Mouse (Mus musculus): ENCODE measurements around the gene Kif13a.

Kif13a gene

DNA sequence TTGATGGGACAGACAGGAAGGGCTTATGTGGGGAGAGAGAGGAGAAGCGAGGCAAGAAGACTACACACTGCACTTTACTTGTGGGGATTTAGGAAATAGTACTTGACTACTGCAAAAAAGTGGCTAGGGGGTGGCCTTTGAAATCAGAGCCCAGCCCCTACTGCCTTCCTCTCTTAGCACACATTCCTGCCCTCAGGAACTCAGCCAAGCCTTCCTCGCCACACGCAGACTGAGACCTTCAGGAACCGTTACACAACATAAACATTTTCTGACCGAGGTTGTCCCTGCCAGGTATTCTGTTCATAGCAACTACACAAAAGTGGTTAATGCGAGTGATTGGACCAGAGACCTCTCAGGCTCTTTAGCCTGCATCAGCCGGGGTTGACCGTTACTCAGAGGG lies 8.1 kb downstream of the Kif13a start:
- DNase-seq (ENCODE audit: low spot score): no peak

DNA sequence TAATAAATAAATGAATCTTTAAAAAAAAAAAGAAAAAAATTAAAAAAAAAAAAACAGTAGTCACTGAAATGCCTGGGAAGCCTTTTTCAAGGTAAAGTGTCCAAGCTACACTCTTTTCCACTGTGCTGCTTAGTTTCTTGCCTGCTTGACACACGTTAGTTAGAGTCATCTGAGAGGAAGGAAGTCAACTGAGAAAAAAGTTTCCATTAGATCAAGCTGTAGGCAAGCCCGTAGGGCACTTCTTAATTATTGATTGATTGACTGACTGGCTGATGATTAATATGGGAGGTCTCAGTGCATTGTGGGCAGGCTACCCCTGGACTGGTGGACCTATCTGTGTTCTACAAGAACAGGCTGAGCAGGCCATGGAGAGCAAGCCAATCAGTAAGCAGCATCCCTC lies 9.9 kb downstream of the Kif13a start:
- no peak for DNase-seq (ENCODE audit: low spot score)

- DNase-seq (ENCODE audit: low spot score): no peak
These were observed 11.2 kb downstream of the Kif13a start for GRCm38 (mm10) chr13:46918509-46918908.

DNA sequence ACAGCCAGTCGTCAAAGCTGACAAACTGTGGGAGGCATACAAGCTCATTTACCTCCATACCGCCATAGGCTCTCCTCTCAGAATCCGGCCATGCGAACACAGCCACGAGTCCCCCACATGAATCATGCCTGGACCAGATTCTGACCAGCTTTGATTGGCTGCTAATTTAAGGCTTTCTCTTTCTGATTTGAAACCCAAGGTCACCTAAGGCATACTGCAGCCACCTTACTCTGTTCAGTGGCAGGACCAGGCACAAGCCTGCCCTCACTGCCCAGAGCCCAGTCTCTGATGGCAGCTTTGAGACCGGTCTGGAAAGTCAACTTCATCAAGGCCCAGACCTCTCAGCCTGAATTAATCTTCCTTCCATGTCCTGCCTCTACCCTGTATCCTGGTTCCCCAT lies 17.7 kb downstream of the Kif13a start:
- DNase-seq (ENCODE audit: low spot score): no peak

DNA sequence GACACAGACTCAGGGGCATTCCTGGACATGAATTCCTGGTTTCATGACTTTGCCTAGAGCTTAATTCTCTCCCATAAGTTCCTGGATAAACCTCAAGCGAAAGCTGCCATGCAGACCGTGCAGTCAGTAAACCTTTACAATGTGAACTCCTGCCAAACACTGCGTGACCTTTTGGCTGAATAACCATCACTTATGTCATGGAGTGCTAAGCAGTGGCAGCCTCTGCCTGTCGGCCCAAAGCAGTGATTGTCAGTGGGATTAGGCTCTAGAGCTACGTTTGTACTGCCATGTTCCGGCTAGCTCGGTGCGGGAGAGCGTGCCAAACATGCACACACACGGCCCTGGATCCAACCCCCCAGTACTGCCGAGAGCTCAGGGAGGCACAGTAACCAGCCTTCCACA lies 18.6 kb downstream of the Kif13a start:
- DNase-seq (ENCODE audit: low spot score): peak; percentile 14

GRCm38 (mm10) chr13:46909946-46910345 lies 19.7 kb downstream of the Kif13a start:
- DNase-seq (ENCODE audit: low spot score): no peak

DNA sequence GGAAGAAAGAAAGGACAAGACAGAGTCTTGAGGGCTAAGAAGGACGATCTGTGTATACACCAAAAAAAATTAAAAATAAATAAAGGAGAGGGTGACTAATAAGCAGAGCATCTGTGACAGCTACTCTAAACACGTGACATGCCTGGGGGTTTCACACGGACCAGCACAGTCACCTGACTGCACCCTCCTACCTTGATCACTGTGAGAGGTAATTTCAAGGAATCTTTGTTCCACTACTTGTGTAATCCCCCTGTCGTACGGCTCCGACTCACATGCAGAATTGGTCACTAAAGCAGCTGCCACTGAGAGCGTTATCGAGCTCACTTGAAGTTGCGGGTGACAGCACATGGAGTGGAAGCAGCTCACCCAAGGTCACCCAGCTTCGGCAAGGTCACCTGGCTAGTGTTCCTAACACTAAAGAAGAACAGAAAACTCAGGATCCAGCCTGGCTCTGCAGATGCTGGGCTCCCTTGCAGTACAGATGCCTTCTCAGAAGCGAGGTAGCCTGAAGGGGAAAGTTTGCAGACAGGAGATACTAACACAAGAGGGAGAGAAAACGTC lies 20.6 kb downstream of the Kif13a start:
- DNase-seq (ENCODE audit: low spot score): no peak

- DNase-seq (ENCODE audit: low spot score): no peak
These were observed 21.3 kb downstream of the Kif13a start for GRCm38 (mm10) chr13:46908387-46908786.

GRCm38 (mm10) chr13:46907861-46908260 lies 21.8 kb downstream of the Kif13a start:
- DNase-seq (ENCODE audit: low spot score): no peak

DNA sequence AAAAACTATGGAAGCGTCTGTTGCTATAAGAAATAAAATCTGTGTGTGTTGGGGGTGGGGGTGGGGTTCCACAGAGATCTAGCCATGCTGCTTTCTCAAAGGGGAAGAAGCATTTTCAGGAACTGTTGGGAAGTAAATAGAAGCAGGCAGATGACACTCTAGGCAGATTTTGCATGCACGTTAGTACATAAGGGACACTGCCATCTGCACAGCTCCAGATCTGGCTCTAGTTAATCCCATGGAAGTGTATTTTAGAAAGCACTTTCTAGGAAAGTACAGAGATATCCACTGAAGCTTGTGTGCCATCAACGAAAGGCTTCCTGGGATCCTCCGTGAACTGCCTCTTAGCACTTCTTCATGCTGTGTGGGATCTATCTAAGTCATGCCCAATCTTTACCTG lies 22.6 kb downstream of the Kif13a start:
- no peak for DNase-seq (ENCODE audit: low spot score)

GRCm38 (mm10) chr13:46905971-46906370 lies 23.7 kb downstream of the Kif13a start:
- no peak for DNase-seq (ENCODE audit: low spot score)

- DNase-seq (ENCODE audit: low spot score): no peak
These were observed 24.6 kb downstream of the Kif13a start for GRCm38 (mm10) chr13:46904982-46905621.

- no peak for DNase-seq (ENCODE audit: low spot score)
These were observed 27.0 kb downstream of the Kif13a start for GRCm38 (mm10) chr13:46902568-46903255.

DNA sequence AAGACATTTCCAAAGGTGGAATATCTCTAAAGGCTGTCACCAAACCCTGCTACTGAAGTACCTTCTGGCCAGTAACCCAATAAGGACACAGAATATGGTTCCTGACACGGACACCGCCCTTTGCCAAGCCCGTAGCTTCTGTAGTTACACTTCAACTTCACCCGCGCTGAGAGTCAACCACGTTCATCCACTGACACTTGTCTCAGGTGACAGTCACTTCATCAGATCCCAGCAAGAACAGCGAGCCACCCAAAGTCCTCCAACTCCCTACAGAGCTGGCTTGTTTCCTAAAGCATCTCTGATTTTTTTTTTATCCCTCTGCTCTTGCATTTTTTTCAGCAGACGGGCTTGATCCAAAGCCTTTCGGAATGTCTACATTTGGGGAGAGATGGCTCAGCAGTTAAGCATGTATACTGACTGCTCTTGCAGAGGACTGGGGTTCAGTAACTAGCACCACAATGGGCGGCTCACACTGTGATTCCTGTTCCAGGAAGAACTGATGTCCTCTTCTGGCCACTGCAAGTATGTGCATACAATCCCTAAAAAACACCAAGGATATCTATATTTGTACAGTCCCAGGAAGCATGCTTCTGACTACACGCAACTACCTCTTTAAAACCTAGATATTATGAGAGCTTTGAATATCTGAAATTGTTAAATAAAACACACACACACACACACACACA lies 28.7 kb downstream of the Kif13a start:
- DNase-seq (ENCODE audit: low spot score): no peak

GRCm38 (mm10) chr13:46898837-46899236 lies 30.8 kb downstream of the Kif13a start:
- peak; percentile 44 for DNase-seq (ENCODE audit: low spot score)

DNA sequence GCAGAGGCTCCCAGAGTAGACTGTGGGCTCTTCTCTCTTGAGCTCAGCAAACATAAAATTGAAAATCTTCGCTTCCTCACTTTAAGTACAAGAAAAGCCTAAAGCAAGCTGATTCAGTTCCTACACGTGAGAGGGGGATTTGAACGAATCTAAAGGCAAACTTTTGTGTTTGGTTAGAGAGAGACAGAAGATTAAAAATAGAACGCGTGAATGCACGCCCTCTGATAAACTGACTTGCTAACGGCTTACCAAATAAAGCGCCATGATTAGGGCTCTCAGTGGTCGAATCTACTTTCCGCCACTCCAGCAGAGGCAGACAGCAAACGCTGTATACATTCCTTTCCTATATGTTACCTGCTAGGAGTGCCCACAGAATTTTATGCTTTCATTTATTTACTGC lies 31.3 kb downstream of the Kif13a start:
- DNase-seq (ENCODE audit: low spot score): no peak

- no peak for DNase-seq (ENCODE audit: low spot score)
These were observed 37.3 kb downstream of the Kif13a start for GRCm38 (mm10) chr13:46892380-46892779.

- peak; percentile 37 for DNase-seq (ENCODE audit: low spot score)
These were observed 41.5 kb downstream of the Kif13a start for GRCm38 (mm10) chr13:46888150-46888683.

DNA sequence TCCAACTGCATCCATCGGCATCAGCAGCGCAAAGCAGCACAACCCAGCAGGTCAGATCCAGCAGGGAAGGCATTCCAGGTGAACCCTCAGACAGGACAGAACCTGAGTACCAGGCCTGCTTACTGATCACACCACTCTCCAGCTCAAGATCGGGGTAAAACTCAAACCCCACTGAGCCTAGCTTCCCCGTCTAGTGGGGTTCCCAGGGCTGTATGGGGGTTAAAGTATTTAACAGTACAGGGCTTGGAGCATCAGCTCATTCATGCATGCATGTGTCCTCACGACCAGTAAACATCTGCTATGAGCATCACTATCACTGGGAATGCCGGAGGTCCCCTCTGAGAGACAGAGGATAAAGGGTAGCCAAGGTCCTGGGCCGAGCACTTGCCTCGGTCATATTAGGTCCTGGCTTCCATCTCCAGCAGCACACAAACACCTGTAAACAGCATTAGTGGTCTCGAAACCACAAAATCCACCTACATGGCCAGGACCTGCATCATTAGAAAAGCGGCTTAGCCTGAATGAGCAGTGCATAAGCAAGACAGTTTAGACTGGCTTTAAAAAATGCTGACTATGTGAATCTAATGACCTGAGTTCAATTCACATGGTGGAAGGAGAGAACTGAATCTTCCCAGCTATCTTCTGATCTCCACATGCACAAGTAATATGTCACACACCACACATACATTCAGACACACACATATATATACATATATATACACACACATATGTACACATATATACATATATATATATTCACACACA lies 43.0 kb downstream of the Kif13a start:
- no peak for DNase-seq (ENCODE audit: low spot score)

DNA sequence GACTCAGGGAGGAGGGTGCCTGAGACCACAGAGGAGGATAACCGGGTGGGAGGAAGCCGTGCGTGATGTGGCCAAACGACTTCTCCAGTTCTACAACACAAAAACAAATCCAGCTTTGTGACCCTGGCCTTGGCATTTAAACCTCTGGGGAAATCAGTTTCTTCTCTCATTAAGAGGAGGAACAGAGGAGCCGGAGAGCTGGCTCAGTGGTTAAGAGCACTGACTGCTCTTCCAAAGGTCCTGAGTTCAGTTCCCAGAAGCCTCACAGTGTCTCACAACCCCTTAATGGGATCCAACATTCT lies 44.0 kb downstream of the Kif13a start:
- DNase-seq (ENCODE audit: low spot score): no peak

GRCm38 (mm10) chr13:46884898-46885758 lies 44.5 kb downstream of the Kif13a start:
- DNase-seq (ENCODE audit: low spot score): no peak

Measured in adipocyte (in vitro differentiated cells).